Mouse (Mus musculus): ENCODE data around the gene Armh1.
"Not testable (repeated sequence)": the region's sequence is repeated elsewhere in the genome, so short reads cannot be mapped to it uniquely, and the experiment has no call there.

Gene Armh1

DNA sequence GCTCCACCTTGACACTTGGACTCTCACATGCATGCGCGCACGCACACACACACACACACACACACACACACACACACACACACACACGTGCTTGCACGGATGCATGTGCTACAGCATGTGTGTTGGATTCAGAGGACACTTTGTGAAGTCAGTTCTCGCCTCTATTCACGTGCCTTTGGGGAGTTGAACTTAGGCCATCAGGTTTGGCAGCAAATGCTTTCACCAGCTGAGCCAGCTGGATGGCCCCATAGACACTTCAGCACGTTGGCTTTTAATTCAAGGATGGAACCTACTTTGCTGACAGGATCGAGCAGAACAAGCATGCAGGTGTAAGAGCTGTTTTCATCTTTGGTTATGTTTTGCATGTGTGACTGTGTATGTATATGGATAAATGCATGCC, 30.1 kb downstream of the Armh1 start:
- no peak for DNase-seq (ENCODE audit: low spot score in 2 of 2)

DNA sequence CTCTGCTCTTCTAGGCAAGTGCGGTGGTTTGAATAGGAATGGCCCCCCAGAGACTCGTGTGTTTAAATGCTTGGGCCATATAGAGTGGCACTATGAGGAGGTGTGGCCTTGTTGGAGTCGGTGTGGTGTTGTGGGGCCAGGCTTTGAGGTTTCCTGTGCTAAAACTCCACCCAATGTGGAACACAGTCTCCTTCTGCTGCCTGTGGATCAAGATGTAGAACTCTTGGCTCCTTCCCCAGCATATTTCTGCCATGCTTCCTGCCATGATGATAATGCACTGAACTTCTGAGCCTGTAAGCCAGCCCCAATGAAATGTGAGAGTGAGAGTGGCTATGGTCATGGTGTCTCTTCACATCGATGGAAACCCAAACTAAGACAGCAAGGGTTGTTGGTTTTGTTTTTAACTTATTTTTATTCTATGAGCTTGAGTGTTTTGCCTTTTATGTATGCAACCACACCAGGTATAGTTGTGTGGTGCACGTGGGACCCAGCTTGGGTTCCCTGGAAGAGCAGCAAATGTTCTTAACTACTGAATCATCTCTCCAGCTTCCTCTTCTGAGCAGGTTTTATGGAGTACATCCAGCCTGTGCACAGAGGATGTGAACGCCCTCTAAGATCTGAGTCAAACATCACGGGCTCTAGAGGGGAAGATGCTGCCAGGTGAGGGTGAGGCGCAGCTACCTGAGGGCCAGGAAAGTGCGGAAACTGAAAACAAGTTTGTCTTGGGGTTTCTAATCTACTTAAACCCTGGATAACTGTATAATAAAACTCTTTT, 31.0 kb downstream of the Armh1 start:
- DNase-seq (ENCODE audit: low spot score in 2 of 2): no peak

DNA sequence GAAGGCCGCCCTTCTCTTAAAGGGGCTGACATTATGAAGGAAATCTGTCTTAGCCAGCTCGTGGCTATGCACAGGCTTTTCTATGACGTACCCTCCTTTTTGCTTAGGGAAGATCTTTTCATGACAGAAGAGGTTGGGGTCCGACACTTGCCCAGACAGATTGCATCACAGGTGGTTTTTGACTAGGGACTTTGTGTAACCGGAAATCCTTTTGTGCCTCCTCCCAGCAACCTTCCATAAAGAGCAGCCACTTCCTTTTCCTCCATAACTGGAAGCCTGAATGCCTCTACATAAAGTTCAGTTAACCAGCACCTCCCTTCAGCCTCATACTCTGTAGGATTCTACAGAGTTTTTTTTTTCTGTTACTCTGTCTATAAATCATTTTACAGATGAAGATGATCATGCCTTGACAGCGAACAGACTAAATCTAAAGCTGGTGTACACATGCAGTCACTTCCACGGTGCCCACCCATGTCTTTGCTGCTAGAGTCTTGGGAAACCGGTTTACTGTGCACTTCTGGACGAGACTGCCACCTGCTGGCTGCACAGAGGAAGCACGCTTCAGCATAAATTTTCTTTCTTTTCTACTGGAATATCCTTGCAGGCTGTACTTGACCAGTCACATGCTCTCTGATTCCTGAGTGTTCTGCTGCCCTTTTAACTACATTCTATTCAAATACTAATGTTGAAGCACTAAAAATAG, 33.3 kb downstream of the Armh1 start:
- DNase-seq (ENCODE audit: low spot score in 2 of 2): no peak

DNA sequence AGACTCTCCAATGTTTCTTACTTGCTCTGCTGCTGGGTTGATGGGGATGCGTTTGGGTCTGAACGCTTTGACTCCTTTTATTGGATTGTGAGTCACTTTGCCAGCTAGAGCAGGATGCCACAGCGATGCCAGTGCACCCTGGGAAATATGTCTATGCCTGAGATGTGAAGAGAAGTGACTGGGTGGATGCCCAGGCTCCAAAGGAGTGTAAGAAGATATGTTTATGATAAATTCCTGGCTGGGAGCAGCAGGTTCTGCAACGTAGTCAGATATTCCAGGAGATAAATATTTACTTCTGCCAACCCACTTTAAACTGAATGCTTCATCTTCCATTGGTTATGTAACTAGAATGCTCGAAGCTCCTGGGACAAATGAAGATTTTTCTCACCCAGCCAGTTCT, 34.9 kb downstream of the Armh1 start:
- DNase-seq (ENCODE audit: low spot score in 2 of 2): no peak

DNA sequence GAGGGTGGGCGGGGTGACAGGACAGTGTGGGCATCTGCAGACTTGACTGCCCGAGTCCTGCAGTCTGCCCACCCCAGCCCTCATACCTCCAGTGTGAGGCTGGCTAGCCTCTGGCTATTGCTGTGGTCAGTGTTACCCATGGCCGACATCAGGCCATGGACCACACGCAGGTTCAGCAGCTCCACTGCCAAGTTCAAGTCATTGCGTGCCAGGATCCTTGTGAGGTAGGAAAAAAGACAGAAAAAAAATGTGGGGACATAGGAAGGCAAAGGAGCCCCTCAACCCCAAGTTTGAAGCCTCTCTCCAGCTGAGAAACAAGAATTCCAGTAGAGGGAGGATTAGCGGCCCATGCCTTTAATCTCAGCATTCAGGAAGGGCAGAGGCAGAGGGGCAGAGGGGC, 37.7 kb downstream of the Armh1 start:
- no peak for DNase-seq (ENCODE audit: low spot score in 2 of 2)

DNA sequence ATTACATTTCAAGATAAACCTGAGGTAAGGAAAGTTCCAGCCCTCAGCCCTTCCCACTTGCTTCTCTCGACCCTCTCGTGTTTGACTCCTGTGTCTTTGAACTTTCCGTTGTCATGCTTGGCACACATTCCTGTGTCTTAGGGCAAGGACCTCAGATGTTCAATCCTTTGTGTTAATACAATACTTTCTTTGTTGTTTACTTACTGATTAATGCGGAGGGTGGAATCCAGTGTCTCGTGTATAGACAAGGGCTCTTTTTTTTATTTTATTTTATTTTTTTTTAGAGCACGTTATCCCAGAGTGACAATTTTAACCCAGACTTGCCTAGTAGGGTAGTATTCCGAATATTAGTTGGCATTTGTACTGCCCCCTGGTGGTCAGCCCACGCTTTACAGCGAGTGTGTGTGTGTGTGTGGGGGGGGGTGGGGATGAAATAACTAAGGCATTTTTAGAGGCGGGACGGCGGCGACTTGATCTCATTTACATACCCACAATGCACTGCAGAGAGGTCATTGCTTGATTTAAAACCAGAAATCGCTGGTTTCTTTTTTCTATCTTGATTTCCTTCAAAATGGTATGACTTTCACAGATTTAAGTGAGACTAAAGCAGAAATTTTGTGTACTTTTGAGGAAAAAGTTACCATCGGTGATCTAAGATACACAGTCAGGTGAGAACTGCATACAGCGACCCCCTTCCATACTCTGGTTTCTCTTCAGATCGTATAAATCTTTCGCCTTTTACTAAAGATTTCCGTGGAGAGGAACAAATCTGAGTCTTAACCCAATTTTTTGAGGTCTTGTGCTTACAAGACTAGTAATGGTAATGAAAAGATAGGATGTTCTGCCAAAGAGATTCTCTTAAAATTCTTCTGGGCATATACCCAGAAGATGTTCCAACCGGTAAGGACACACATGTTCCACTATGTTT, 41.5 kb downstream of the Armh1 start:
- peak; percentile 31 to 38 for DNase-seq (ENCODE audit: low spot score in 2 of 2)

DNA sequence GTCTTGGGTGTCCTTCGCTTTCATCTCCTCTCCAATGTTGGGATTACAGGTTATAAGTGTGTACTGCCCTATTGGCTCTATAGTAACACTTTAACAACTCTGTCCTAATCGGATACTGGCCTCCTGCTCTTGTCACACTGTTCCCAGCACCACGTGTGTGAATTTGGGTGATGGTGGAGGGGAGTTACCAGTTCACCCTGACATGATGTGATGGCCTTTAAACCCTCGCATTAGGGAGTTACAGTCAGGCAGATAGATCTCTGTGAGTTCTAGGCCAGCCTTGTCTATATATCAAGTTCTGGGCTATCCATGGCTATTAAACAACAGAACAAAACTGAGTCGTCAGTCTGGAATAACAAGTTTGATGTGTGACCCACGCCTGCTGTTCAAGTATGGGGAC, 42.3 kb downstream of the Armh1 start:
- DNase-seq (ENCODE audit: low spot score in 2 of 2): no peak

DNA sequence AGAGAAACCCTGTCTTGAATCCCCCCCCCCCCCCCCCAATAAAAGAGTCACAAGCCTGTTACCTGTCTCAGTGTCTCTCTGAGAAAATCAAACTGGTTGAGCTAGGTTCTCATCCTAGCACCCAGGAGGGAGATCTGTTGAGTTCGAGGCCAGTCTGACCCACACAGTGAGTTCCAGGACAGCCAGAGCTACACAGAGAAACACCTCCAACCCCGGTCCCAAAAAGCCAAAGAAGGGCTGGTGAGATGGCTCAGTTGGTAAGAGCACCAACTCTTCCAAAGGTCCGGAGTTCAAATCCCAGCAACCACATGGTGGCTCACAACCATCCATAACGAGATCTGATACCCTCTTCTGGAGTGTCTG, 49.0 kb downstream of the Armh1 start:
- no peak for DNase-seq (ENCODE audit: low spot score in 2 of 2)

DNA sequence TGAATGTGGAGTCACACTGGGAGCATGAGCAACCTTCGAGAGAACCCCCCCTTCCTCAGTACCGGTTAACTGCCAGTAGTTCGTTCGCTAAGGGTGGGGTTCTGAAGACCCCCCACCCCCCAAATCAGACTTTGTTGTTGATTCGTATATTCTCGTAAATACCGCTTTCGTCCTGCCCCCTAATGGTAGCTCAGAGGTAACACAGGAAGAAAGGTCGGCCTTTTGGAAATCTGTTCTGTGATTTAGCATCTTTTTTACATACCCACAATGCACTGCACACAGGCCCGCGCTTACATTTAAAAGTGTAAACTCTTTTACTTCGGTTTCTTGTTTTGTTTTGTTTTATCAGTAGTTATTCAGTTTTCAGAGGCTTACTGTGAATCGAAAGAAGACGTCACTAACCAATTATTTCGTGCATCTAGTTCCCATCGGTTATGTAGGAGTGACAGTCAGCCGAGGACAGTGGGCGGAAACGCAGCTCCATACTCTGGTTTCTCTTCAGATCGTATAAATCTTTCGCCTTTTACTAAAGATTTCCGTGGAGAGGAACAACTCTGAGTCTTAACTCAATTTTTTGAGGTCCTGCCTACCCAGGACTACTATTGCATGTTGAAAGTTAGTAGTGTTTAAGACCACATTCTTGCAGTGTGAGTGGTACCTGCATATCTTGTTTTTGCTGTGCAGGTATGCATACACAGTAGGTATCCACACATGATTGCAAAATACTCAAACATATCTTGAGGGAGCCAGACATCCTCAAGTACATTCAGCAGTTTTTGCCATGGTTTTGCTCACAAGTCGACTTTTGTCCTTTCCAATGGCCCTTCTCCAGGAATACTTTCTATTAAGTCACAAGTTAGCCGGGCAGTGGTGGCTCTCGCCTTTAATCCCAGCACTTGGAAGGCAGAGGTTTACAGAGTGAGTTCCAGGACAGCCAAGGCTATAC, 49.6 kb downstream of the Armh1 start:
- no peak for DNase-seq (ENCODE audit: low spot score in 2 of 2)

DNA sequence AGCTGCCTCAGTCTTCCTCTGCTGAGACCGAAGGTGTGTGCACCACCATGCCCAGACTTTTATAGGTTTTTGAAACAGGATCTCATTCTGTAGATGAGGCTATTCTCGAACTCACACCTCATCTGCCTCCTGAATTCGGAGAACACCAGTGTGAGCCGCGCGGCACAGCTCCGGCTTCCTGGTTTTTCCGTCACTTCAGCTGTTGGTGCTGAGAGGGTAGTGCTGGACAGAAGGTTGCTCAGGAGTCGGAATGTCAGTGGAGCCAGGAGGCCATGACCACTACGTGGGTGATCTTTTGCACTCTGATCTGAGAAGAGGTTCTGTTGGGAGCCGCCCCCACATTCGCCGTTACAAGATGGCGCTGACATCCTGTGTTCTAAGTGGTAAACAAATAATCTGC, 60.1 kb downstream of the Armh1 start:
- no peak for DNase-seq (ENCODE audit: low spot score in 2 of 2)

DNA sequence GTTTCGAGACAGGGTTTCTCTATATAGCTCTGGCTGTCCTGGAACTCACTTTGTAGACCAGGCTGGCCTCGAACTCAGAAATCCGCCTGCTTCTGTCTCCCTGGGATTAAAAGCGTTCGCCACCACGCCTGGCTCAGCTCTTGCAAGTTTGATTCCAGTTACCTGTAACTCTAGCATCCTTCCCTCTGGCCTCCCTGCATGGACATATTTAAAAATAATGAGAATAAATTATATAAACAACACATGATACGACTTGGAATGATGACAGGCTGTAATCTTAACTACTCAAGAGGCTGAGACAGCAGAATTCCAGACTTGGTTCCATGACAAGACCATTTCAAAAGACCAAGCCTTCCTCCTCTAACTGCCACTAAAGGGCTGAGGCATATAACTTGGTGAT, 61.3 kb downstream of the Armh1 start:
- DNase-seq (ENCODE audit: low spot score in 2 of 2): no peak

DNA sequence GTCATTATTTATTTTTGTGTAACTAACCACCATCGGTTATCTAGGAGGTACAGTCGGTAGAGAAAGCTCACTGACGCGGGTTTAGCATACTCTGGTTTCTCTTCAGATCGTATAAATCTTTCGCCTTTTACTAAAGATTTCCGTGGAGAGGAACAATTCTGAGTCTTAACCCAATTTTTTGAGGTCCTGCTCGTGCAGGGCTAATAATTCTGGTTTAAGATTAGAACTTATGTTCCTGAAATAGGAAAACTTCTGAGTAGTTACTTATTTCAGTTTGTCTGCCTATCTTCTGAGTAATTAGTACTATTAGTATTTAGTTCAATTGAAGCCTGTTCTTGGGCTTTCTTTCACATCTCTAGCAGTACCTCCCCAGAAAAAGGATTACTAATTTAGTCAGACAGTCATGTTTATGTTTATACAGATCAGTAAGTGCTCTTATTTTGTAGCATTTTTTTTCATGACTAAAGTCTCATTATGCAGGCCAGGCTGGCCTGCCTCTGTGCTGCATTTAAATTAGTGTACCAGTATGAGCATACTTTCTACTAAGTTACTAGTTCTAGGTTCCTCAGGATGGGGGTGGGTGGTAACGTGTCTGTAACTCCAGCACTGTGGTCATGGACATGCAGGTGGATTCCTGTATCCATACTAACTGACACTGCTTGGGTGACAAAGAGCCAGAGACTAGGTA, 61.9 kb downstream of the Armh1 start:
- DNase-seq (ENCODE audit: low spot score in 2 of 2): no peak

DNA sequence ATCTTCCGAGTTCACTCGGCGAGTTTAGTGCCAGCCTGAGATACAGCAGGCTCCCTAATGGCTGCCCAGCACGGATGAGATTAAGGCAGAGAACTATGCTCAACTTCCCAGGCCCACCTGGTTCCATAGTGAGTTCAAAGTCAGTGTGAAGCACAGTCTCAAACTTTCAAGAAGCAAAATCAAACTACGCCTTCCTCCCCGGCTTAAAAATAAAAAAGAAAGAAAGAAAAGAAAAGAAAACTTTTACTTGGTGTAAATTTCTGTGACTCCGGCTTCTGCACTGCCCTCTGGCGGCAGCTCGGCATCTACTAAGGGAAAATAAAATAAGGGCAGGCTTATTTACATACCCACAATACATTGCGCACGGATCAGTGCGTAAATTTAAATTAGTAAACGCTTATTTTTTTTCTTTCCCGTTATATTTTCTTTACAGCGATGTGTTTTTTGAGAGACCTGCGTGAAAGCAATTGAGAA, 62.5 kb downstream of the Armh1 start:
- DNase-seq (ENCODE audit: low spot score in 2 of 2): peak; percentile 71 to 75

DNA sequence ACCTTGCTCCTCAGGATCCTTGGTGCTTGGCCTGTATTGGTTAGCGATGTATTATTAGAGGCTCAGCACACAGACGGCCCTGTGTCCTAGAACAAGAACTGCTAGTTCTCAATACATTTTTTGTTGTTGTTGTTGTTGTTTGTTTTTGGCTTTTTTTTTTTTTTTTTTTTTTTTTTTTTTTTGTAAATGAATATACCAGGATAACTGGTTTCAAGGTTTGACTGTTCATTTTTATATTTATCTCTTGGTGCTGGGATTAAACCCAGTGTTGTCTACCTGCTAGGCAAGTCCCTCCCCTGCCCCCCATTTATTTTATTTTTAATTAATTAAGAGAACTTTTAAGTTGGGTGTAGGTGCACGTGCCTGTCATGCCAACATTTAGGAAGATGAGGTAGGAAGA, 63.0 kb downstream of the Armh1 start:
- DNase-seq (ENCODE audit: low spot score in 2 of 2): no peak

DNA sequence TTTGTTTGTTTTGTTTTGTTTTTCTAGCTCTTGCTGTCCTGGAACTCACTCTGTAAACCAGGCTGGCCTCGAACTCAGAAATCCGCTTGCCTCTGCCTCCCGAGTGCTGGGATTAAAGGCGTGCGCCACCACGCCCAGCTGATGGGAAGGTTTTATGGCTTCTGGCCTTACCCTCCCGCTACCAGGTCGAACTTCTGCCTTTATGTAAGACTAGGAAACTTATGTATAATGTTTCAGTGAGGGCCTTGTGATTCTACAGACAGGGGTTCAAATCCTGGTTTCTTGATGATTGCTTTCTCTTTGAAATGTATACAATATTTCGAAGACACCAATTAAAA, 69.2 kb downstream of the Armh1 start:
- not testable (repeated sequence) for DNase-seq (ENCODE audit: low spot score in 2 of 2)

DNA sequence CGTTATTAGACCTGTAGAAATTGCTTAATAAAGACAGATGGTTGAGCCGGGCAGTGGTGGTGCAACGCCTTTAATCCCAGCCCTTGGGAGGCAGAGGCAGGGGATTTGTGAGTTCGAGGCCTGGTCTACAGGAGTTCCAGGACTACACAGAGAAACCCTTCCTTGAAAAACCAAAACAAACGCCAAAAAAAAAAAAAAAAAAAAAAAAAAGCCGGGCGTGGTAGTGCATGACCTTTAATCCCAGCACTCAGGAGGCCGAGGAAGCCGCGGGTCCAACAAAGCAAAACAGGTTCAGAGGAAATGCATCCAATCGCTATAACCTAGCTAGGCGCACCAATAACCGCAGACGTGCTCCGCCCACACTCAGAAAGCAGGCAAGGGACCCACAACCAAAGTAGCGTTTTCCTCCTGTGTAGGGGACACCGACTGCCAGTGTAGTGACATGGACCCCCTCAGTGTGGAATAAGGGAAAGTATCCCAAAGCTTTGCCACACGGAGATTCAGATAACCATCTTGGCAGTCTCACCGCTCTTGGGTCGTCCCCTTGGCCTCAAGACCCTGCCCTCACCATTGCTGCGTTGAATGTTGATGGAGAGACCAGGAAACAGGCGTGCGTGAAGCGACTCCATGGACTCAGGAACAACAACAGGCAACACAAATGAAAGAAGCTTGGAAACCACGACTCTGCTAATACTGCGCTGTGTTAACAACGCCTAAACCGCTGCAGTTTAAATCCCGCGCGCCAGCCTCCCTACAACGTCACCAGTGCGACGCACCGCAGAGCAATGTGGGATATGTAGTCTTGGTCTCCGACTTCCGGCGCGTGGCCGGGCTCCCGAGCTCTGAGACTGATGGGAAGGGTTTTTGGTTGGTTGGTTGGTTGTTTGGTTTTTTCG, 69.8 kb downstream of the Armh1 start, which contains the start of gene Kif2c:
TSS of gene Kif2c (minus strand) at position 777 of the 896 bp plus-strand sequence.
- DNase-seq (ENCODE audit: low spot score in 2 of 2): peak; percentile 84 to 89

DNA sequence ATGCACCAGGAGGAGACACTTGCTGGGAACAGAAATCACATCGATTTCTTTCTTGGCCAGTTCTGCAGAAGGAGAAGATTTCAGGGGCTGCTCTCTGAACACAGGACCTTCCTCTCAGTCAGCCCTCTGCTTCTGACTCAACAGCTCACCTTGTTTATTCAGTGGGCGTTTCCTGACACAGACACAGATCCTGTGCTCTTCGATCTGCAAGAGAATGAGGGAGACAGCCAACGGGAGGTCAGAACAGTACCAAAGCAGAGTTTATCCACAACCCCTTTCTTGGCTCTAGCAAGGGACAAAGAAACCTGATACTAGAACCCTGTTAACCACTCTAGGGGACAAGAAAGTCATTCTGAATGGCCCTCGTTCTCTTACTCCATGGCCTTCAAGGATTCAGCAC, 82.0 kb downstream of the Armh1 start:
- DNase-seq (ENCODE audit: low spot score in 2 of 2): no peak

Measured in frontal cortex, postnatal 25 days (tissue).